Mouse (Mus musculus): Measurements from ENCODE around the gene Klhl35.

- TF ChIP-seq EP300 (IDR thresholded peaks at IDR 0.05) (no peak), CTCF (IDR thresholded peaks at IDR 0.05) (no peak)
These were observed 37.0 kb upstream of the Klhl35 start for GRCm38 (mm10) chr7:99428836-99429235.

Measured in lung, postnatal 0 days (tissue).